Mouse (Mus musculus): ENCODE data around the gene Ppih.

- TF ChIP-seq CTCF (IDR thresholded peaks at IDR 0.05; ENCODE audit: low read depth) (no peak), EP300 (IDR thresholded peaks at IDR 0.05; ENCODE audit: low read depth) (no peak)
Measured at GRCm38 (mm10) chr4:119262483-119262882, 57.9 kb downstream of the Ppih start.
